ENCODE assay signal across 16 mouse cellular contexts in the genomic region with DNA sequence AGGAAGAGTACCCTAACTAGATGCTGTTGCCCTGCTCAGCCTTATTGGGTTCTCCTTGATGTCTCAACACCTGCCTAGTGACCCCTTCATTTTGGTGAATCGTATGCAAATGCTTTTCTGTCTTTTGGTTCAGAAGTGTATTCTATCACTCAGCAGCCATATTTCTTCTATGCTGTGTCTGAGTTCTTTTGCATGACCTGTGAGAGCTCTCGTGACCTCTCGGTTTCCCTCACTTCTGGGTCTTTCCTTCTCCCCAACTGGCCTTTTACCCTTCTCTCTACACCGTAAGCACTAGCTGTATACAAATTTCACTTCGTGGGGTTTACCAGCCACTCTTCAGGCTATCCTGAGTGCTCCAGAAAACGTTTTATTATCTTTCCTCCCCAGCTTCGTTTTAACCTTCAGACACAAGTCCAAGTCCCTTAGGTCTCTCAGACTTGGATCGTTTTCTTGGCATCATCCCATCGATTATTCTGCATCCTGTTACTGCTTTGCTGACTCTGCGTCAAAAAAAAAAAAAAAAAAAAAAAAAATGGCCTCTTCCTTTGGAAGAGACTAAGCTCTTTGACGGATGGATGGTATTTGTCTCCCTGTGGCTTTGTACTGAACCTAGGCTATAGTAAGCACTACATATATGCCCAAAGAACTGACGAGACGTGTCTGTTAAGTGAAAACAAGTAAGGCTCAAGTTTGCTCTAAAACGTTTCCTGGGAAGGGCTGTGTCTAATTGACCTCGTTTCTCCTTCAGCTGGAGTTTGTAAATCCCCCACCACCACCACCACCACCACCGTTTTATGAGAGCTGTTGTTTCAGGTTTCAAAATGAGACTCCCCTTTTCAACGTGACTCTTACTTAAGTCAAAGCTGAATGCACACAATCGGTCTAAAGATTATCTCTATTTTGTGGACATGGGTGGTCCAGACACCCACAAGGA. TPM values are rescaled to one million over a fixed set of nuclear protein-coding genes. Genes with fewer than 3 reads are reported as not detected.
A peak's percentile ranks its signal among the peaks of the same experiment; 100 is the strongest.
DNase-seq lines count a peak whose midpoint lies in the region; ATAC-seq and TF ChIP-seq lines count a peak whose summit lies in the region.
"Had no signal": no experiment of that assay in that cellular context is flagged by ENCODE, and none has a peak within 500 bp of the region (broad histone marks: within the 10 kb centered on the region; RNA-seq: fewer than 3 reads in every experiment).

No protein-coding gene starts in this region.

- no peaks in the 10 kb centered on the region for H3K27me3 ChIP-seq in lung, embryonic 14.5 days (ENCODE audit: insufficient read depth, low read length)

- no peak overlapping the region for H3K4me2 ChIP-seq in lung, embryonic 14.5 days
- H3K4me2 ChIP-seq: heart, embryonic 11.5 days had no signal

- H3K4me1 ChIP-seq in lung, embryonic 14.5 days (ENCODE audit: insufficient read depth), result no peaks in the 10 kb centered on the region

- no peaks in the 10 kb centered on the region for H3K9me3 ChIP-seq in lung, embryonic 14.5 days (ENCODE audit: low read depth, low read length)

- no peak overlapping the region for H3K27ac ChIP-seq in lung, embryonic 14.5 days (ENCODE audit: low read depth)
- H3K27ac ChIP-seq: stomach, postnatal 0 days had no signal

- no peak for TF ChIP-seq CTCF in lung, embryonic 14.5 days (IDR thresholded peaks at IDR 0.05; ENCODE audit: low read depth)

- no peak overlapping the region for H3K9ac ChIP-seq in lung, embryonic 14.5 days

- ATAC-seq in lung, embryonic 14.5 days (ENCODE audit: insufficient read depth), result no peak
- peak; percentile 13 for ATAC-seq in activated CD4-positive, CD25-positive, alpha-beta regulatory T cell, adult 4 months

- H3K36me3 ChIP-seq in lung, embryonic 14.5 days (ENCODE audit: insufficient read depth), result no peaks in the 10 kb centered on the region

- 55% methylated on average over 18 of the region's 18 CpGs for WGBS in lung, embryonic 14.5 days

- DNase-seq in gastrocnemius, adult 18-20 months (ENCODE audit: low spot score), result peak; percentile 24
- DNase-seq in gastrocnemius, postnatal 10 days, result no peak
- DNase-seq in lung, embryonic 14.5 days, result peak; percentile 28
- no peak for DNase-seq in lung, postnatal 10 days
- DNase-seq in skeletal muscle tissue, adult 2 months (ENCODE audit: low read depth, low spot score), result peak; percentile 57
- DNase-seq in cerebellum, adult 11 months, result no peak
- DNase-seq in retina, embryonic 14.5 days (ENCODE audit: low spot score), result no peak
- DNase-seq: adrenal gland, postnatal 25 days; cerebellum, adult 18-20 months had no signal

- no peak overlapping the region for H3K4me3 ChIP-seq in lung, embryonic 14.5 days (ENCODE audit: low read depth, low read length)

RNA-seq across cellular contexts. Expression of gene Gcg, which starts 23.9 kb away (rescaled TPM):
- total RNA-seq in gastrocnemius, adult 18-20 months (2021), result not detected
- total RNA-seq in gastrocnemius, postnatal 10 days (2021), result under 1 TPM in 1 of 2 experiments, not detected in 1; 0.25 TPM
- polyA plus RNA-seq in lung, embryonic 14.5 days (2014; fragmentation: Nextera tagmentation; extraction: Ambion mirVana), result 0.20 TPM in 1 of 2 replicates, not detected in the other
- polyA plus RNA-seq in activated CD4-positive, CD25-positive, alpha-beta regulatory T cell, adult 4 months (2017; shearing (Covaris generic)), result not detected
- total RNA-seq: adrenal gland, postnatal 25 days; megakaryocyte progenitor cell, adult 5-6 weeks had no signal
- polyA plus RNA-seq: embryonic facial prominence, embryonic 11.5 days; hindbrain, embryonic 11.5 days; kidney, embryonic 14.5 days had no signal

RNA-seq across cellular contexts. Expression of gene Dpp4, which starts 47.5 kb away (rescaled TPM):
- 1 to 10 TPM; 2.2 to 2.8 TPM for total RNA-seq in gastrocnemius, adult 18-20 months (2021)
- 1 to 10 TPM; 7.8 to 9.3 TPM for total RNA-seq in gastrocnemius, postnatal 10 days (2021)
- polyA plus RNA-seq in lung, embryonic 14.5 days (2014; fragmentation: Nextera tagmentation; extraction: Ambion mirVana), result 23.7 and 25.3 TPM in 2 replicates
- 100 to 1,000 TPM in 1 of 2 experiments, 10 to 100 TPM in 1; 89.9 to 107 TPM for polyA plus RNA-seq in activated CD4-positive, CD25-positive, alpha-beta regulatory T cell, adult 4 months (2017; shearing (Covaris generic))

Comparison
In these comparisons a context has a peak if more than half of its experiments do, and no peak if none do; other contexts are left out.
1. DNase-seq: peak in gastrocnemius, adult 18-20 months (single experiment), lung, embryonic 14.5 days (single experiment) and skeletal muscle tissue, adult 2 months (single experiment); none in gastrocnemius, postnatal 10 days (single experiment), lung, postnatal 10 days (single experiment), cerebellum, adult 11 months (single experiment) and retina, embryonic 14.5 days (single experiment).